Mouse (Mus musculus) lung, adult 2 months (tissue): ENCODE measurements around the gene Lysmd1.

Experiments
- CTCF ChIP-seq: fragments of 200-500 bp; IDR thresholded peaks from 2 replicates; pipeline ENCODE4 v1.5.1; 2011; ENCODE audit warnings: mild to moderate bottlenecking, low read length, control low read depth; ENCODE audit not compliant: insufficient read depth
- POLR2A ChIP-seq: fragments of 200-500 bp; IDR thresholded peaks from 2 replicates; pipeline ENCODE4 v1.6.1; 2011; ENCODE audit warnings: low read depth, mild to moderate bottlenecking, control low read depth, low read length, borderline replicate concordance; ENCODE audit errors: extremely low read depth

DNA sequence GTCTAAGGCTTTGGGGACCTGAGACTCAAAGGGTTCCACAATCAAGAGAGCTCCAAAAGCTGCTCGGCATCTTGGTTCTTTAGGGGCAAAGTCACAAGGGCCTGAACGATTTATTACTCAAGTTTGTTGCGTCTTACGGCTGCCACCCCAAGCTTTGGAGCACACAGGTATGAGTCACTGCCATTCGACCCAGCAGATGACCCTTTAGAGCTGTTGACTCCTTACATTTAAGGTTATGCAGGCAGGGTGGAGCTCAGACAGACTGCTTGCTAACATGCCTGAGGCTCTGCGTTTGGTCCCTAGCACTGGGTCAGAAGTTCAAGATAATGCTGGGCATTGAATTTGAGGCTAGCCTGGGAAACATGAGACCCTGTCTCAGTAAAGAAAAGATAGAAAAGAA is 43.7 kb downstream of the Lysmd1 start:
- TF ChIP-seq CTCF (no peak), POLR2A (no peak)
